Mouse (Mus musculus) kidney, embryonic 15.5 days (tissue): Measurements from ENCODE around the gene Slc10a4. TPM values are rescaled to one million over a fixed set of nuclear protein-coding genes. Genes with fewer than 3 reads are reported as not detected.
"Not testable (repeated sequence)": the region's sequence is repeated elsewhere in the genome, so short reads cannot be mapped to it uniquely, and the experiment has no call there.

Experiments
- ATAC-seq: fragments of 200-750 bp; cut with Nextera tagmentation; replicated peaks from 2 replicates; pipeline ENCODE4 v1.8.0; 2017; ENCODE audit warnings: moderate TSS enrichment; ENCODE audit not compliant: low FRiP score
- H3K27ac ChIP-seq: fragments of 300-500 bp; sonication (generic); 2 replicates; pipeline ENCODE4 v1.5.1; 2015; ENCODE audit warnings: mild to moderate bottlenecking, inconsistent platforms
- H3K27me3 ChIP-seq: fragments of 300-500 bp; sonication (generic); 2 replicates; pipeline ENCODE4 v1.6.1; 2015; ENCODE audit warnings: inconsistent platforms
- H3K36me3 ChIP-seq: fragments of 300-500 bp; sonication (generic); 2 replicates; pipeline ENCODE4 v1.6.1; 2015; ENCODE audit warnings: inconsistent platforms
- H3K4me1 ChIP-seq: fragments of 300-500 bp; sonication (generic); 2 replicates; pipeline ENCODE4 v1.6.1; 2015; ENCODE audit warnings: inconsistent platforms
- H3K4me2 ChIP-seq: fragments of 300-500 bp; sonication (generic); 2 replicates; pipeline ENCODE4 v1.6.1; 2015; ENCODE audit warnings: moderate library complexity, mild to moderate bottlenecking, inconsistent platforms
- H3K4me3 ChIP-seq: fragments of 300-500 bp; sonication (generic); replicated peaks from 2 replicates; pipeline ENCODE4 v1.5.1; 2015; ENCODE audit warnings: mild to moderate bottlenecking, inconsistent platforms
- H3K9ac ChIP-seq: fragments of 300-500 bp; sonication (generic); 2 replicates; pipeline ENCODE4 v1.6.1; 2015; ENCODE audit warnings: mild to moderate bottlenecking, inconsistent platforms
- H3K9me3 ChIP-seq: fragments of 300-500 bp; sonication (generic); replicated peaks from 2 replicates; pipeline ENCODE4 v1.6.1; 2016; ENCODE audit warnings: inconsistent platforms
- WGBS: fragments of 180-500 bp; shearing (Covaris S2); methylation state at CpG from one replicate; pipeline ENCODE4 v1.1.7; 2015; ENCODE audit warnings: mixed read lengths; 5-methylcytosine and 5-hydroxymethylcytosine counted together
- polyA plus RNA-seq: library from polyadenylated mRNA; unstranded; fragments of >200 nt; fragmentation: Nextera tagmentation; extraction: Ambion mirVana; gene quantifications from 2 replicates; pipeline ENCODE4 v1.2.1, GENCODE M21; 2015

The Slc10a4 gene
- polyA plus RNA-seq, 1 experiment from 2014 or later: 4.3 TPM

GRCm38 (mm10) chr5:72994424-72994823 lies 12.3 kb upstream of the Slc10a4 start:
- Histone ChIP-seq H3K36me3 (no peaks in the 10 kb centered on the region), H3K4me1 (peaks cover 11% of the 10 kb centered on the region), H3K4me2 (no peak overlapping the region), H3K27ac (no peak overlapping the region), H3K4me3 (no peak overlapping the region), H3K9ac (no peak overlapping the region), H3K27me3 (no peaks in the 10 kb centered on the region), H3K9me3 (no peaks in the 10 kb centered on the region)
- no peak for ATAC-seq
- WGBS: 38% methylated on average over 8 of the region's 8 CpGs

- Histone ChIP-seq H3K4me1 (peaks cover 11% of the 10 kb centered on the region), H3K4me3 (no peak overlapping the region), H3K4me2 (no peak overlapping the region), H3K27ac (no peak overlapping the region), H3K27me3 (no peaks in the 10 kb centered on the region), H3K9ac (no peak overlapping the region), H3K36me3 (no peaks in the 10 kb centered on the region), H3K9me3 (no peaks in the 10 kb centered on the region)
- no peak for ATAC-seq
- 62% methylated on average over 2 of the region's 2 CpGs for WGBS
Measured at GRCm38 (mm10) chr5:72994928-72995327, 11.8 kb upstream of the Slc10a4 start.

- WGBS: 13% methylated on average over 10 of the region's 10 CpGs
- no peak overlapping the region for H3K27ac ChIP-seq
- no peak overlapping the region for H3K9ac ChIP-seq
- H3K27me3 ChIP-seq: no peaks in the 10 kb centered on the region
- peaks cover 11% of the 10 kb centered on the region for H3K4me1 ChIP-seq
- H3K4me3 ChIP-seq: no peak overlapping the region
- H3K9me3 ChIP-seq: no peaks in the 10 kb centered on the region
- peak; percentile 52 for ATAC-seq
- H3K4me2 ChIP-seq: 0 out of 2 replicates have a peak overlapping the region, but pooled peaks have one; percentile 7
- H3K36me3 ChIP-seq: no peaks in the 10 kb centered on the region
Measured at GRCm38 (mm10) chr5:72995379-72995778, 11.3 kb upstream of the Slc10a4 start.

GRCm38 (mm10) chr5:72998546-72998945 lies 8.1 kb upstream of the Slc10a4 start:
- H3K4me2 ChIP-seq, H3K9me3 ChIP-seq, H3K36me3 ChIP-seq, H3K9ac ChIP-seq, H3K4me3 ChIP-seq, H3K27me3 ChIP-seq, ATAC-seq, H3K27ac ChIP-seq: not testable (repeated sequence)
- 63% methylated on average over 1 of the region's 1 CpGs for WGBS
- peaks cover 11% of the 10 kb centered on the region for H3K4me1 ChIP-seq

- H3K4me1 ChIP-seq: peaks cover 12% of the 10 kb centered on the region
- WGBS: 88% methylated on average over 5 of the region's 5 CpGs
- no peak overlapping the region for H3K4me2 ChIP-seq
- no peak overlapping the region for H3K27ac ChIP-seq
- H3K27me3 ChIP-seq: peaks cover 41% of the 10 kb centered on the region
- H3K9me3 ChIP-seq: no peaks in the 10 kb centered on the region
- H3K36me3 ChIP-seq: no peaks in the 10 kb centered on the region
- ATAC-seq: no peak
- no peak overlapping the region for H3K9ac ChIP-seq
- no peak overlapping the region for H3K4me3 ChIP-seq
Measured at GRCm38 (mm10) chr5:73004046-73004445, 2.6 kb upstream of the Slc10a4 start.

GRCm38 (mm10) chr5:73007582-73007959 lies 888 bp downstream of the Slc10a4 start:
- no peak for ATAC-seq
- peak overlapping the region; percentile 82 for H3K4me2 ChIP-seq
- no peak overlapping the region for H3K9ac ChIP-seq
- no peaks in the 10 kb centered on the region for H3K36me3 ChIP-seq
- peak overlapping the region; percentile 46 for H3K4me3 ChIP-seq
- H3K4me1 ChIP-seq: peaks cover 12% of the 10 kb centered on the region
- WGBS: 35% methylated on average over 5 of the region's 5 CpGs
- peaks cover 44% of the 10 kb centered on the region for H3K27me3 ChIP-seq
- H3K27ac ChIP-seq: no peak overlapping the region
- H3K9me3 ChIP-seq: no peaks in the 10 kb centered on the region

GRCm38 (mm10) chr5:73008230-73008629 lies 1.5 kb downstream of the Slc10a4 start:
- H3K4me3 ChIP-seq, H3K36me3 ChIP-seq, ATAC-seq, H3K9ac ChIP-seq, H3K4me2 ChIP-seq, H3K27ac ChIP-seq, H3K9me3 ChIP-seq: not testable (repeated sequence)
- 44% methylated on average over 8 of the region's 8 CpGs for WGBS
- Histone ChIP-seq H3K4me1 (peaks cover 13% of the 10 kb centered on the region), H3K27me3 (peaks cover 51% of the 10 kb centered on the region)

- not testable (repeated sequence) for H3K27ac ChIP-seq, H3K4me2 ChIP-seq, H3K4me3 ChIP-seq, H3K9ac ChIP-seq, H3K9me3 ChIP-seq, ATAC-seq, H3K36me3 ChIP-seq
- 90% methylated on average over 15 of the region's 16 CpGs for WGBS
- peaks cover 23% of the 10 kb centered on the region for H3K4me1 ChIP-seq
- H3K27me3 ChIP-seq: peaks cover 54% of the 10 kb centered on the region
Measured at GRCm38 (mm10) chr5:73011806-73012205, 5.1 kb downstream of the Slc10a4 start.

- not testable (repeated sequence) for H3K27ac ChIP-seq, H3K9me3 ChIP-seq, H3K9ac ChIP-seq, H3K36me3 ChIP-seq
- Histone ChIP-seq H3K4me3 (peak overlapping the region; percentile 47), H3K4me2 (peak overlapping the region; percentile 86), H3K4me1 (peaks cover 14% of the 10 kb centered on the region), H3K27me3 (peaks cover 47% of the 10 kb centered on the region)
- WGBS: 25% methylated on average over 22 of the region's 27 CpGs
- peak; percentile 18; the same call in 1 of the 2 replicates for ATAC-seq
Measured at GRCm38 (mm10) chr5:73012884-73013610, 6.4 kb downstream of the Slc10a4 start.

GRCm38 (mm10) chr5:73013611-73014287 lies 7.1 kb downstream of the Slc10a4 start:
- peak overlapping the region; percentile 86 for H3K4me2 ChIP-seq
- not testable (repeated sequence) for H3K27ac ChIP-seq, H3K9me3 ChIP-seq, H3K36me3 ChIP-seq
- peak overlapping the region; percentile 29; the same call in 1 of the 2 replicates for H3K9ac ChIP-seq
- peaks cover 40% of the 10 kb centered on the region for H3K27me3 ChIP-seq
- H3K4me3 ChIP-seq: peak overlapping the region; percentile 47
- ATAC-seq: peak; percentile 82
- H3K4me1 ChIP-seq: peaks cover 14% of the 10 kb centered on the region
- 1% methylated on average over 54 of the region's 65 CpGs for WGBS

GRCm38 (mm10) chr5:73014745-73015144 lies 8.1 kb downstream of the Slc10a4 start:
- no peaks in the 10 kb centered on the region for H3K9me3 ChIP-seq
- no peaks in the 10 kb centered on the region for H3K36me3 ChIP-seq
- peaks cover 14% of the 10 kb centered on the region for H3K4me1 ChIP-seq
- no peak overlapping the region for H3K9ac ChIP-seq
- no peak overlapping the region for H3K4me2 ChIP-seq
- 47% methylated on average over 9 of the region's 9 CpGs for WGBS
- no peak for ATAC-seq
- no peak overlapping the region for H3K27ac ChIP-seq
- H3K27me3 ChIP-seq: peaks cover 40% of the 10 kb centered on the region
- H3K4me3 ChIP-seq: no peak overlapping the region

GRCm38 (mm10) chr5:73023801-73024200 lies 17.1 kb downstream of the Slc10a4 start:
- H3K4me3 ChIP-seq: no peak overlapping the region
- peaks cover 52% of the 10 kb centered on the region for H3K36me3 ChIP-seq
- no peak overlapping the region for H3K4me2 ChIP-seq
- H3K4me1 ChIP-seq: no peaks in the 10 kb centered on the region
- H3K27me3 ChIP-seq: no peaks in the 10 kb centered on the region
- no peak overlapping the region for H3K9ac ChIP-seq
- H3K9me3 ChIP-seq: no peaks in the 10 kb centered on the region
- no peak for ATAC-seq
- H3K27ac ChIP-seq: no peak overlapping the region
- 91% methylated on average over 13 of the region's 13 CpGs for WGBS
